Mouse (Mus musculus): ENCODE measurements around the gene Ifih1. TPM values are rescaled to one million over a fixed set of nuclear protein-coding genes. Genes with fewer than 3 reads are reported as not detected.

The Ifih1 gene
- polyA plus RNA-seq, 1 experiment from 2014 or later: 3.2 TPM

- H3K4me1 ChIP-seq (ENCODE audit: control insufficient read depth, insufficient read depth, low read length): peaks cover 2% of the 10 kb centered on the region; the same call in 1 of the 2 replicates
- peak overlapping the region; percentile 86 for H3K9ac ChIP-seq (ENCODE audit: low read length)
- H3K36me3 ChIP-seq (ENCODE audit: control insufficient read depth, insufficient read depth): no peaks in the 10 kb centered on the region
- no peak overlapping the region; the same call in 1 of the 2 replicates for H3K27ac ChIP-seq (ENCODE audit: low read length)
- no peaks in the 10 kb centered on the region for H3K9me3 ChIP-seq (replicated peaks; ENCODE audit: control insufficient read depth, low read length)
- ATAC-seq (replicated peaks; ENCODE audit: extremely low read depth, insufficient read depth, low FRiP score): no peak
- WGBS: 63% methylated on average over 7 of the region's 7 CpGs
- H3K4me2 ChIP-seq (ENCODE audit: low read depth, low read length): peak overlapping the region; percentile 87
- H3K27me3 ChIP-seq (ENCODE audit: control insufficient read depth, insufficient read depth, low read length): no peaks in the 10 kb centered on the region
- peak overlapping the region; percentile 87 for H3K4me3 ChIP-seq (ENCODE audit: low read length)
These were observed 18.8 kb upstream of the Ifih1 start for GRCm38 (mm10) chr2:62664839-62665238.

- Histone ChIP-seq H3K9me3 (replicated peaks; ENCODE audit: control insufficient read depth, low read length) (no peaks in the 10 kb centered on the region), H3K36me3 (ENCODE audit: control insufficient read depth, insufficient read depth) (no peaks in the 10 kb centered on the region), H3K4me3 (ENCODE audit: low read length) (peak within 1 kb of the TSS; percentile 87), H3K27ac (ENCODE audit: low read length) (peak within 1 kb of the TSS; percentile 59), H3K4me1 (ENCODE audit: control insufficient read depth, insufficient read depth, low read length) (peaks cover 2% of the 10 kb centered on the region; the same call in 1 of the 2 replicates), H3K27me3 (ENCODE audit: control insufficient read depth, insufficient read depth, low read length) (no peaks in the 10 kb centered on the region), H3K4me2 (ENCODE audit: low read depth, low read length) (peak within 1 kb of the TSS; percentile 87), H3K9ac (ENCODE audit: low read length) (peak within 1 kb of the TSS; percentile 86)
- WGBS: 1% methylated on average over 43 of the region's 43 CpGs
- peak; percentile 99 for ATAC-seq (replicated peaks; ENCODE audit: extremely low read depth, insufficient read depth, low FRiP score)
These were observed 18.1 kb upstream of the Ifih1 start, which contains the start of gene Gca for GRCm38 (mm10) chr2:62664135-62664670. Gene Gca (plus strand): TSS chr2:62664285.

DNA sequence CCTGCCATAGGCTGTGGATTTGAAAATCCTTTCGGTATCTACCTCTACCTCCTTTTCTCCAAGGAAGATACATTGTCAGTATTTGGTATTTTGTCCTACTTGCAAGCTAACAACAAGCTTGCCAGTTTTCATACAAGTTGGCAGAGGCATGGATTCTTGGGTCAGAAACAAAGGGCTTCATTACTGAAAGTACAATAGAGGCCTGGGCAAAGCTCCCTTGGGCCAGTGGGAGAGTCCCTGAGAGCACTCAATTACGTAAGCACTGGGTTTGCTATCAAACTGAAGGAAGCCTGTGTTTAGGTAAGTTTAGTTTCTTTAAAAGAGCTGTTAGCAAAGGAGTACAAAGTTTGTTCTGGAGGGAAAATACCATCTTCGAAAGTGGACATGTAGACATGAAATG is 16.5 kb upstream of the Ifih1 start:
- Histone ChIP-seq H3K4me2 (ENCODE audit: low read depth, low read length) (no peak overlapping the region), H3K4me3 (ENCODE audit: low read length) (no peak overlapping the region), H3K4me1 (ENCODE audit: control insufficient read depth, insufficient read depth, low read length) (peaks cover 2% of the 10 kb centered on the region; the same call in 1 of the 2 replicates), H3K36me3 (ENCODE audit: control insufficient read depth, insufficient read depth) (no peaks in the 10 kb centered on the region), H3K9ac (ENCODE audit: low read length) (no peak overlapping the region), H3K27ac (ENCODE audit: low read length) (no peak overlapping the region), H3K9me3 (replicated peaks; ENCODE audit: control insufficient read depth, low read length) (no peaks in the 10 kb centered on the region), H3K27me3 (ENCODE audit: control insufficient read depth, insufficient read depth, low read length) (no peaks in the 10 kb centered on the region)
- ATAC-seq (replicated peaks; ENCODE audit: extremely low read depth, insufficient read depth, low FRiP score): no peak
- 89% methylated on average over 3 of the region's 3 CpGs for WGBS

DNA sequence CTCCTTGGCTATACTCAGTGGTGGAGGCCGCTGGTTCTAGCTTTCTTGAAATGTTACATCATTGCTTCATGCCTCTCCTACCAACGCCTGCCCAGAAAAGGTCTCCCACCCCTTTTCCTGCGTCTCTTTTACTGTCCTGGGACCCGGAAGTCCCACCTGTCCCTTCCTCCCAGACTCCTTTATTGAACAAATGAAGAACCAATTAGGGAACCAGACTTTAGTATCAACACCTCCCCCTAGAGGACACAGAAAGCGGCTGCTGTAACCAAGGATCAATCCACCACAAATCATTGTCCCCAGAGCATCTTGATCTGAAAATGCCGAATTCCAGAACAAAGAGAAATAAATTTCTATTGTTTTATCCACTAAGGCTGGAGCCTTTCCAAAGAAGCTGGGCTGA is 14.5 kb upstream of the Ifih1 start:
- no peak for ATAC-seq (replicated peaks; ENCODE audit: extremely low read depth, insufficient read depth, low FRiP score)
- H3K27ac ChIP-seq (ENCODE audit: low read length): no peak overlapping the region
- H3K9me3 ChIP-seq (replicated peaks; ENCODE audit: control insufficient read depth, low read length): no peaks in the 10 kb centered on the region
- no peaks in the 10 kb centered on the region for H3K27me3 ChIP-seq (ENCODE audit: control insufficient read depth, insufficient read depth, low read length)
- no peak overlapping the region for H3K4me2 ChIP-seq (ENCODE audit: low read depth, low read length)
- peaks cover 2% of the 10 kb centered on the region; the same call in 1 of the 2 replicates for H3K4me1 ChIP-seq (ENCODE audit: control insufficient read depth, insufficient read depth, low read length)
- H3K4me3 ChIP-seq (ENCODE audit: low read length): no peak overlapping the region
- H3K36me3 ChIP-seq (ENCODE audit: control insufficient read depth, insufficient read depth): no peaks in the 10 kb centered on the region
- no peak overlapping the region for H3K9ac ChIP-seq (ENCODE audit: low read length)
- WGBS: 46% methylated on average over 6 of the region's 6 CpGs

- Histone ChIP-seq H3K36me3 (ENCODE audit: control insufficient read depth, insufficient read depth) (no peaks in the 10 kb centered on the region), H3K27ac (ENCODE audit: low read length) (no peak overlapping the region), H3K4me3 (ENCODE audit: low read length) (no peak overlapping the region), H3K4me2 (ENCODE audit: low read depth, low read length) (no peak overlapping the region), H3K4me1 (ENCODE audit: control insufficient read depth, insufficient read depth, low read length) (peaks cover 3% of the 10 kb centered on the region; the same call in 1 of the 2 replicates), H3K27me3 (ENCODE audit: control insufficient read depth, insufficient read depth, low read length) (no peaks in the 10 kb centered on the region; the same call in 1 of the 2 replicates), H3K9ac (ENCODE audit: low read length) (no peak overlapping the region), H3K9me3 (replicated peaks; ENCODE audit: control insufficient read depth, low read length) (no peaks in the 10 kb centered on the region)
- ATAC-seq (replicated peaks; ENCODE audit: extremely low read depth, insufficient read depth, low FRiP score): no peak
- 71% methylated on average over 1 of the region's 1 CpGs for WGBS
These were observed 10.0 kb upstream of the Ifih1 start for GRCm38 (mm10) chr2:62656072-62656471.

DNA sequence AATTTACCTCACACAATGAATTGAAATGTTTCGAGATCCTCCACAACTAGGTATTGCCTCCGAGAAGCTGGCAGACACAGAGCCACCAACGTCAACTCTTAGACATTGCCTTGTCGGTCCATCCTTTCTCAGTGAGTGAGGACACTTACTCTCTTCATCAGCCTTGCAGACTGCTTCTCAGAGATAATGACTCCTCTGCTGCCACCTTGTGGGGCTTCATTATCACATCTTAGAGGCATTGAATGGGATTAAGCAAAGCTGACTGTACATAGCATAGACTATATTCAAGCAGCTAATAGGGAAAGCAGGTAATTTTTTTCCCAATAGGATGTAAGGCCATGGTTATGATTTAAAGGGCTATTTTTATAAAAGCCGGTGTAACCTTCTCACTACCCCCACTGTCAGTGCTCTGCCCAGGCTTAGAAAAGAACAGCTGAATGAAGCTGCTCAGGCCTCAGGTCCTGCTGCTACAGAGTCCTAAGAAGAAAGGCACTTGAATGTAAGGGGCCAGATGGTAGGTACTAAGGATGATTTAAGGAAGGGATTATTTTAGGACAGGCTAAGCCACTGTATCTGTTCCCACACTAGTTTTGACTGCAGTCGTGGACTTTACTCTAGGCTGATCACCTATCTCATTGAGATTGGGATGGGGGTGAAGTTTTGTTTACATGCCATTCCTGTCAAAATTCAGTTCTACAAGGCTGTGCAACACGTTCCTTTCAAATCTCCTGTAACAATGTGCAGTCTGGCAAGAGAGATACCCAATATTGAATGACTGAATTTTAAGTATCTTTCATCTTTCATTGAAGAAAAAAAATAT is 8.7 kb upstream of the Ifih1 start:
- H3K4me2 ChIP-seq (ENCODE audit: low read depth, low read length): no peak overlapping the region
- no peak for ATAC-seq (replicated peaks; ENCODE audit: extremely low read depth, insufficient read depth, low FRiP score)
- WGBS: 34% methylated on average over 7 of the region's 7 CpGs
- H3K4me3 ChIP-seq (ENCODE audit: low read length): no peak overlapping the region
- peaks cover 5% of the 10 kb centered on the region; the same call in 1 of the 2 replicates for H3K4me1 ChIP-seq (ENCODE audit: control insufficient read depth, insufficient read depth, low read length)
- no peak overlapping the region for H3K27ac ChIP-seq (ENCODE audit: low read length)
- H3K9ac ChIP-seq (ENCODE audit: low read length): no peak overlapping the region
- no peaks in the 10 kb centered on the region; the same call in 1 of the 2 replicates for H3K27me3 ChIP-seq (ENCODE audit: control insufficient read depth, insufficient read depth, low read length)
- H3K36me3 ChIP-seq (ENCODE audit: control insufficient read depth, insufficient read depth): no peaks in the 10 kb centered on the region
- H3K9me3 ChIP-seq (replicated peaks; ENCODE audit: control insufficient read depth, low read length): no peaks in the 10 kb centered on the region

DNA sequence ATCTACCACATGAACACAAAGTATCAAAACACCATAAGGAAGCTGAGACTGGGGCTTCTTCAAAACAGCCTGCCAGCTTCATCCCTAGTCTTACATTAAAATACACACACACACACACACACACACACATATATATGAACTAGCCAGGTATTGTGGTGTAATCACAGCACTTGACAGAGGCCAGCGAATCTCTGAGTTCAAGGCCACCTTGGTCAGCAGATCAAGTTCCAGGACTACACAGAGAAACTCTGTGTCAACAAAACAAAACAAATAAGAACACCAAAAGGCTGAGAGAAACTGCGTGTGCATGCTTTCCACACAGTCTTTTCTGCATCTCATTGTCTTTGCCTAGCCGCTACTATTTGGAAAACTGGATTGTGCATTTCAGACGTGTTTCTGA is 6.4 kb upstream of the Ifih1 start:
- 82% methylated on average over 4 of the region's 4 CpGs for WGBS
- Histone ChIP-seq H3K9ac (ENCODE audit: low read length) (no peak overlapping the region), H3K27me3 (ENCODE audit: control insufficient read depth, insufficient read depth, low read length) (no peaks in the 10 kb centered on the region; the same call in 1 of the 2 replicates), H3K4me2 (ENCODE audit: low read depth, low read length) (no peak overlapping the region), H3K4me3 (ENCODE audit: low read length) (no peak overlapping the region), H3K36me3 (ENCODE audit: control insufficient read depth, insufficient read depth) (no peaks in the 10 kb centered on the region), H3K9me3 (replicated peaks; ENCODE audit: control insufficient read depth, low read length) (no peaks in the 10 kb centered on the region), H3K4me1 (ENCODE audit: control insufficient read depth, insufficient read depth, low read length) (peaks cover 5% of the 10 kb centered on the region; the same call in 1 of the 2 replicates), H3K27ac (ENCODE audit: low read length) (no peak overlapping the region)
- no peak for ATAC-seq (replicated peaks; ENCODE audit: extremely low read depth, insufficient read depth, low FRiP score)

DNA sequence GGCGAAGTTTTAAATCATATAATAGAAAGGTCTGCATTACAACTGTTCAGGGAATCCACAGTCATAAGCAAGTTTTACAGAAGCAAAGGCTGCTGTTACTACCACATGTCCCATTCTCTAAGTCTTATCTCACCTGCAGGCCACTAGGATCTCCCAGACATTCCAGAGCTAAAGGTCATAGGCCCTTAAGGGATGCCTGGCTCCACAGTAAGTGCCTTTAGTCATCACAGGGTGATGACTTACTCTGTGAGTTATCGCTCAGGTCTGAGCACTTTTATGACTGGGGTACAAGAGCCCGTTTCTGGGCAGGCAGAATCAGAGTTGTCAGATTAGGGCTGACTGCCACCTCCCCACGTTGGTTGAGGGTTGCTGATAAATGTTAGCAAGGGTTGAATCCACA is 5.8 kb upstream of the Ifih1 start:
- H3K27me3 ChIP-seq (ENCODE audit: control insufficient read depth, insufficient read depth, low read length): no peaks in the 10 kb centered on the region; the same call in 1 of the 2 replicates
- H3K27ac ChIP-seq (ENCODE audit: low read length): no peak overlapping the region
- H3K4me2 ChIP-seq (ENCODE audit: low read depth, low read length): no peak overlapping the region
- no peaks in the 10 kb centered on the region for H3K36me3 ChIP-seq (ENCODE audit: control insufficient read depth, insufficient read depth)
- ATAC-seq (replicated peaks; ENCODE audit: extremely low read depth, insufficient read depth, low FRiP score): no peak
- WGBS: 55% methylated on average over 4 of the region's 4 CpGs
- H3K9ac ChIP-seq (ENCODE audit: low read length): no peak overlapping the region
- H3K4me3 ChIP-seq (ENCODE audit: low read length): no peak overlapping the region
- H3K9me3 ChIP-seq (replicated peaks; ENCODE audit: control insufficient read depth, low read length): no peaks in the 10 kb centered on the region
- H3K4me1 ChIP-seq (ENCODE audit: control insufficient read depth, insufficient read depth, low read length): peaks cover 5% of the 10 kb centered on the region; the same call in 1 of the 2 replicates

Measured in heart, embryonic 16.5 days (tissue).